Mouse (Mus musculus): ENCODE results near the gene Taf1b. TPM values are rescaled to one million over a fixed set of nuclear protein-coding genes. Genes with fewer than 3 reads are reported as not detected.

Gene Taf1b
- polyA plus RNA-seq, 1 experiment from 2014 or later: 24.0 TPM

- ATAC-seq (ENCODE audit: low read depth): no peak
- DNase-seq (ENCODE audit: low spot score): peak; percentile 7
- no peaks in the 10 kb centered on the region for H3K9me3 ChIP-seq (ENCODE audit: control insufficient read depth, low read length)
- H3K27me3 ChIP-seq (replicated peaks; ENCODE audit: control insufficient read depth, insufficient read depth, low read length): no peaks in the 10 kb centered on the region
- 58% methylated on average over 2 of the region's 2 CpGs for WGBS
- no peak overlapping the region for H3K4me2 ChIP-seq (ENCODE audit: low read depth, low read length)
- H3K9ac ChIP-seq (ENCODE audit: low read depth, low read length): no peak overlapping the region
- no peak overlapping the region for H3K4me3 ChIP-seq (ENCODE audit: low read depth, low read length)
- no peaks in the 10 kb centered on the region for H3K4me1 ChIP-seq (ENCODE audit: control insufficient read depth, insufficient read depth, low read length)
- peaks cover 16% of the 10 kb centered on the region; the same call in 1 of the 2 replicates for H3K36me3 ChIP-seq (ENCODE audit: control insufficient read depth, insufficient read depth, low read length)
- peak overlapping the region; percentile 52; the same call in 1 of the 2 replicates for H3K27ac ChIP-seq (replicated peaks; ENCODE audit: low read depth, low read length)
These were observed 39.0 kb downstream of the Taf1b start for GRCm38 (mm10) chr12:24537201-24537600.

DNA sequence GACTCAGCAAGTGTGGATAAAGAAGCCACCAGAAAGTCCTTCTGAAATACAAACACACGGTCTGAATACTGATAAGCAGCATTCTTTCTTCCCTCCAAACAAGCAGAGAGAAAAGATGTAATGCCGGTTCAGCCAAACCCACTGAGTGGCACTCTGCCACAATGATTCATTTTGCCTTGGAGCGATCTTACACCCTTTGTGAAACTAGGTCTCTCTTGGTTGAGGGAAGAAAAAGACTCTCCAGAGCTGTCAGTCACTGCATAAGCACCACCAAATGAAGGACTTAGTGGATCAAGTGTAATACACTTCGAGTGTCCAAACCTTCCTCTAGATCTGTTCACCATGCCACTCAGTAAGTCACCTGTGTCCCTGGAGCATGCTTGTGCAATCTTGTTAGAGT, 39.8 kb downstream of the Taf1b start:
- Histone ChIP-seq H3K9me3 (ENCODE audit: control insufficient read depth, low read length) (no peaks in the 10 kb centered on the region), H3K27me3 (replicated peaks; ENCODE audit: control insufficient read depth, insufficient read depth, low read length) (no peaks in the 10 kb centered on the region), H3K4me3 (ENCODE audit: low read depth, low read length) (no peak overlapping the region), H3K4me1 (ENCODE audit: control insufficient read depth, insufficient read depth, low read length) (no peaks in the 10 kb centered on the region), H3K4me2 (ENCODE audit: low read depth, low read length) (no peak overlapping the region), H3K9ac (ENCODE audit: low read depth, low read length) (no peak overlapping the region), H3K27ac (replicated peaks; ENCODE audit: low read depth, low read length) (0 out of 2 replicates have a peak overlapping the region, but pooled peaks have one; percentile 52), H3K36me3 (ENCODE audit: control insufficient read depth, insufficient read depth, low read length) (peaks cover 16% of the 10 kb centered on the region; the same call in 1 of the 2 replicates)
- peak; percentile 41; the same call in 1 of the 2 replicates for ATAC-seq (ENCODE audit: low read depth)
- 74% methylated on average over 4 of the region's 4 CpGs for WGBS
- DNase-seq (ENCODE audit: low spot score): peak; percentile 42

GRCm38 (mm10) chr12:24541426-24542154, 43.4 kb downstream of the Taf1b start:
- Histone ChIP-seq H3K9me3 (ENCODE audit: control insufficient read depth, low read length) (no peaks in the 10 kb centered on the region), H3K36me3 (ENCODE audit: control insufficient read depth, insufficient read depth, low read length) (peaks cover 21% of the 10 kb centered on the region; the same call in 1 of the 2 replicates), H3K4me1 (ENCODE audit: control insufficient read depth, insufficient read depth, low read length) (no peaks in the 10 kb centered on the region), H3K4me3 (ENCODE audit: low read depth, low read length) (no peak overlapping the region), H3K9ac (ENCODE audit: low read depth, low read length) (no peak overlapping the region), H3K27me3 (replicated peaks; ENCODE audit: control insufficient read depth, insufficient read depth, low read length) (no peaks in the 10 kb centered on the region), H3K27ac (replicated peaks; ENCODE audit: low read depth, low read length) (no peak overlapping the region), H3K4me2 (ENCODE audit: low read depth, low read length) (no peak overlapping the region)
- DNase-seq (ENCODE audit: low spot score): no peak
- WGBS: 83% methylated on average over 16 of the region's 16 CpGs
- no peak for ATAC-seq (ENCODE audit: low read depth)

GRCm38 (mm10) chr12:24547686-24548085, 49.5 kb downstream of the Taf1b start:
- Histone ChIP-seq H3K9me3 (ENCODE audit: control insufficient read depth, low read length) (no peaks in the 10 kb centered on the region), H3K4me1 (ENCODE audit: control insufficient read depth, insufficient read depth, low read length) (no peaks in the 10 kb centered on the region), H3K27me3 (replicated peaks; ENCODE audit: control insufficient read depth, insufficient read depth, low read length) (no peaks in the 10 kb centered on the region), H3K36me3 (ENCODE audit: control insufficient read depth, insufficient read depth, low read length) (peaks cover 35% of the 10 kb centered on the region), H3K9ac (ENCODE audit: low read depth, low read length) (no peak overlapping the region), H3K4me2 (ENCODE audit: low read depth, low read length) (no peak overlapping the region), H3K4me3 (ENCODE audit: low read depth, low read length) (no peak overlapping the region), H3K27ac (replicated peaks; ENCODE audit: low read depth, low read length) (no peak overlapping the region)
- WGBS: 76% methylated on average over 8 of the region's 8 CpGs
- ATAC-seq (ENCODE audit: low read depth): no peak
- no peak for DNase-seq (ENCODE audit: low spot score)

DNA sequence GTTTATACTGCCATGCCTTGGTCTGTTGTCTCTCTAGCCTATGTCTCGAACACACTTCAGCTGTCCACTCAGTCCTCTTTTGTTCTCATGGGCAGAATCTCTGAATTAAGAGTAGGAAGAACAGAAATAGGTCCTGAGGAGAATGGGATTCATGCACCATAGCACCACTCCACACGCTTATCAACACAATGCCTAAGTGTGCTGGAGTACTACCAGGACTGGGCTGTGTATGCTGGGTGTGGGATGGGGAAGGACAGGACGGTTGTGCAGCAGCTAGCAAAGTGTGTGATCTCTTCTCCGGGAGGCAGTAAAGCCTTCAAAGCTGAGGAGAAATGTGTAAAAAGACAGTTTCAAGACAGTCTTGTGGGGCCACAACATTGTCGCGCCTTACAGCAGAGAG, 50.7 kb downstream of the Taf1b start:
- no peak for DNase-seq (ENCODE audit: low spot score)
- Histone ChIP-seq H3K36me3 (ENCODE audit: control insufficient read depth, insufficient read depth, low read length) (peaks cover 35% of the 10 kb centered on the region), H3K27me3 (replicated peaks; ENCODE audit: control insufficient read depth, insufficient read depth, low read length) (no peaks in the 10 kb centered on the region), H3K4me1 (ENCODE audit: control insufficient read depth, insufficient read depth, low read length) (no peaks in the 10 kb centered on the region), H3K9ac (ENCODE audit: low read depth, low read length) (no peak overlapping the region), H3K4me2 (ENCODE audit: low read depth, low read length) (no peak overlapping the region), H3K9me3 (ENCODE audit: control insufficient read depth, low read length) (no peaks in the 10 kb centered on the region), H3K4me3 (ENCODE audit: low read depth, low read length) (no peak overlapping the region), H3K27ac (replicated peaks; ENCODE audit: low read depth, low read length) (no peak overlapping the region)
- WGBS: 87% methylated on average over 6 of the region's 6 CpGs
- ATAC-seq (ENCODE audit: low read depth): no peak

- DNase-seq (ENCODE audit: low spot score): no peak
- no peak for ATAC-seq (ENCODE audit: low read depth)
- Histone ChIP-seq H3K36me3 (ENCODE audit: control insufficient read depth, insufficient read depth, low read length) (peaks cover 29% of the 10 kb centered on the region; the same call in 1 of the 2 replicates), H3K4me3 (ENCODE audit: low read depth, low read length) (no peak overlapping the region), H3K9me3 (ENCODE audit: control insufficient read depth, low read length) (no peaks in the 10 kb centered on the region), H3K4me1 (ENCODE audit: control insufficient read depth, insufficient read depth, low read length) (no peaks in the 10 kb centered on the region), H3K27ac (replicated peaks; ENCODE audit: low read depth, low read length) (no peak overlapping the region), H3K4me2 (ENCODE audit: low read depth, low read length) (no peak overlapping the region), H3K27me3 (replicated peaks; ENCODE audit: control insufficient read depth, insufficient read depth, low read length) (no peaks in the 10 kb centered on the region), H3K9ac (ENCODE audit: low read depth, low read length) (no peak overlapping the region)
- 88% methylated on average over 2 of the region's 2 CpGs for WGBS
These were observed 54.4 kb downstream of the Taf1b start for GRCm38 (mm10) chr12:24552531-24552930.

- H3K27me3 ChIP-seq (replicated peaks; ENCODE audit: control insufficient read depth, insufficient read depth, low read length): no peaks in the 10 kb centered on the region
- DNase-seq (ENCODE audit: low spot score) (peak; percentile 8), ATAC-seq (ENCODE audit: low read depth) (no peak)
- H3K4me2 ChIP-seq (ENCODE audit: low read depth, low read length): no peak overlapping the region
- H3K9ac ChIP-seq (ENCODE audit: low read depth, low read length): no peak overlapping the region
- WGBS: 72% methylated on average over 8 of the region's 8 CpGs
- no peaks in the 10 kb centered on the region for H3K9me3 ChIP-seq (ENCODE audit: control insufficient read depth, low read length)
- H3K4me3 ChIP-seq (ENCODE audit: low read depth, low read length): no peak overlapping the region
- no peak overlapping the region for H3K27ac ChIP-seq (replicated peaks; ENCODE audit: low read depth, low read length)
- H3K36me3 ChIP-seq (ENCODE audit: control insufficient read depth, insufficient read depth, low read length): peaks cover 16% of the 10 kb centered on the region
- H3K4me1 ChIP-seq (ENCODE audit: control insufficient read depth, insufficient read depth, low read length): no peaks in the 10 kb centered on the region
These were observed 57.8 kb downstream of the Taf1b start for GRCm38 (mm10) chr12:24555976-24556375.

DNA sequence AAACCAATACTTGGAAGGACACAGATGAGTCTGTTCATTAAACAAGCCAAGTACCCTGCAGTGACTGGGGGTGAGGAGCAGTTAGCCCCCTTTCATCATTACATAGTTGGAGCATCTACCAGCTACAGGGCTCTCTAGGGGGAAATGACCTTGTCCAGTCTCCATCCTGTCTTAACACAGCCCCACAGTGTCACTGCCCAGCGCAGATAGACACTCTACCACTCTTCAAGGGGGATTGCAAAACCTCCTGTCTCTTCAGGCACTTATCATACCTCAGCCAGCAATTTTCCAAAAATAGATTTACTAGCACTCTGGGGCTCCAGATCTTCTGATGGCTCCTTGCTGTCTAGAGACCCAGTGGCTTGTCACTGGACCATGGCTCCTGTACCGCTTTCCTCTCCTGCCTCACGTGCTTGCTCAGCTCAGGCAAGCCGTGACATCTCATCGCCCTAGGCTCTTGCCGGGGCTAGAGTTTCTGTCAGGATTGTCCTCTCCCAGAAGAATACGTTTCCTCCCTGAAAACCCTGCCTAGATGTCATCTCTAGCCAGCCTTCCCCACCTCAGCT, 65.3 kb downstream of the Taf1b start:
- ATAC-seq (ENCODE audit: low read depth) (no peak), DNase-seq (ENCODE audit: low spot score) (no peak)
- Histone ChIP-seq H3K4me3 (ENCODE audit: low read depth, low read length) (no peak overlapping the region), H3K27me3 (replicated peaks; ENCODE audit: control insufficient read depth, insufficient read depth, low read length) (no peaks in the 10 kb centered on the region), H3K9me3 (ENCODE audit: control insufficient read depth, low read length) (no peaks in the 10 kb centered on the region), H3K4me1 (ENCODE audit: control insufficient read depth, insufficient read depth, low read length) (no peaks in the 10 kb centered on the region), H3K4me2 (ENCODE audit: low read depth, low read length) (no peak overlapping the region), H3K27ac (replicated peaks; ENCODE audit: low read depth, low read length) (no peak overlapping the region), H3K36me3 (ENCODE audit: control insufficient read depth, insufficient read depth, low read length) (no peaks in the 10 kb centered on the region; the same call in 1 of the 2 replicates), H3K9ac (ENCODE audit: low read depth, low read length) (no peak overlapping the region)
- WGBS: 80% methylated on average over 7 of the region's 7 CpGs

DNA sequence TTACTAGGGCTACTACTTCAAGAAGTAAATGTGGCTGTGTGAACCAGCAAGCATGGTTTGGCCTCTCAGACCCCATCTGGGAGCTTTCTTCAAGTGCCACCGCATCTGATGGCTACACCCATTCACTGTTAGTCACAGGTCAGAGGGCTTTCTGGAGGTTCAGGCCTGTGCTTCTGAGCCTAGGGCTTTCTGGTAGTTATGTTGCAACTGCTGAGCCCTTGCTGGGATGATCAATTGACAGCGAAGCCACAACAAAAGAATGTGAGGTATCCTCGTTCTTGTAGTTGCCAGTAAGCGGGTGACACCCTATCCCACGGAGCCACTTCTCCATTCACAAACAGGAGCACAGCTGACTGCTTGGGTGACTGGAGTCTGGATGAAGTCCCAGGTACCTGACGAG, 67.2 kb downstream of the Taf1b start:
- Histone ChIP-seq H3K9ac (ENCODE audit: low read depth, low read length) (no peak overlapping the region), H3K4me2 (ENCODE audit: low read depth, low read length) (no peak overlapping the region), H3K27ac (replicated peaks; ENCODE audit: low read depth, low read length) (no peak overlapping the region), H3K27me3 (replicated peaks; ENCODE audit: control insufficient read depth, insufficient read depth, low read length) (no peaks in the 10 kb centered on the region), H3K4me3 (ENCODE audit: low read depth, low read length) (no peak overlapping the region), H3K9me3 (ENCODE audit: control insufficient read depth, low read length) (no peaks in the 10 kb centered on the region), H3K36me3 (ENCODE audit: control insufficient read depth, insufficient read depth, low read length) (no peaks in the 10 kb centered on the region), H3K4me1 (ENCODE audit: control insufficient read depth, insufficient read depth, low read length) (no peaks in the 10 kb centered on the region)
- 62% methylated on average over 6 of the region's 6 CpGs for WGBS
- ATAC-seq (ENCODE audit: low read depth) (no peak), DNase-seq (ENCODE audit: low spot score) (peak; percentile 22)
